Mouse (Mus musculus) heart, postnatal 0 days (tissue): ENCODE data around the gene Gatd1.

Experiments
- CTCF ChIP-seq: IDR thresholded peaks from 2 replicates; pipeline ENCODE4 v1.5.1; 2016; ENCODE audit warnings: antibody characterized with exemption, control low read depth, low read depth
- EP300 ChIP-seq: IDR thresholded peaks from 2 replicates; pipeline ENCODE4 v1.6.1; 2016; ENCODE audit warnings: antibody characterized with exemption, low read depth

DNA sequence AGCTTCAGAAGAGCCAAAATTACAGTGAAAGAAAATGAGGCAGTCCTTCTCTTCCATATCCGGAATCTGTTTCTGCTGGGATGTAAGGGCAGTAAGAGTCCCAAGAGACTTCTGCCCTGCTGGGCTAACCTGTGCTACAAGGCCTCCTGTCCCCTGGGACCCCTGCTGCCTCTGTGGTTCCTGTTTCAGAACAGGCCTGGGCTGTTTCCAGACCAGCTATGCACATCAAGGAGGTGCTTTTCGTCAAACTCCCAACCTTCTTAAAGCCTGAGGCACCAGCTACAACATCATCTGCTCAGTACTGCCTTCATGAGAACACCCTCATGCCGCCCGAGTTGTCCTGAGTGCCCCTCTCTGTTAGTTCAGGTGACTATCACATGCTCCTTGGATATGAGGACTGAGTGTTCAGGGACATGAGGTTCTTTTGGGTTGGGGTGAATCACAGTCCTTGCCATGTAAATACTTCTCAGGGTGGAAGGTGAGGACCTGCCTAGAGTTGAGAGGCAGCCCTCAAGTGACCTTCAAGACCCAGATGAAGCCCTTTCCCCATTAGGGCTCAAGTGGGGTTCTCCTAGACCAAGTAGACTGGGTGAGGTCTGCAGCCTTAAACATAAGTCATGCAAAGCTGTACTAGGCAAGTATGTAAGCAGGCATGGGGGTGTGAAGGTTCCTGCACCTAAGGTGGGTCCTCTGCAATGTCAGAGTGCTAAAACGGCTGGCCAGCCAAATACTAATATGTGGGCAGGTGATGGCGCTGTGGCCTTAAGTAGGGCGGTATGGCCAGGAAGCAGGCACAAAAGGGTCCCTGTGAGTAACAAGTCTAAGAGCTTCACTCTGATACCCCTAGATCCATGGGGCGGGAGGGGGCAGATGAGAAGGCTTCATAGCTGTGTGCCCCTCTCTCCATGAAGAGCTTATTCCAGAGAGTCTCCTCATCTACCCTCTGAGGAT is 4.1 kb upstream of the Gatd1 start:
- TF ChIP-seq CTCF: peak; percentile 32; the same call in 1 of the 2 replicates
- TF ChIP-seq EP300: no peak
